Mouse (Mus musculus) megakaryocyte, embryonic 14.5 days (primary cell): ENCODE results near the gene Ptf1a. TPM values are rescaled to one million over a fixed set of nuclear protein-coding genes. Genes with fewer than 3 reads are reported as not detected.

Experiments
- H3K27me3 ChIP-seq: replicated peaks from 2 replicates; pipeline ENCODE3; 2012; ENCODE audit warnings: inconsistent platforms
- H3K36me3 ChIP-seq: replicated peaks from 2 replicates; pipeline ENCODE3; 2012; ENCODE audit warnings: low read length, inconsistent platforms, mixed read lengths
- H3K4me1 ChIP-seq: 2 replicates; pipeline ENCODE4 v1.6.1; 2012; ENCODE audit warnings: inconsistent platforms
- H3K4me3 ChIP-seq: replicated peaks from 2 replicates; pipeline ENCODE3; 2012; ENCODE audit warnings: moderate library complexity, mild to moderate bottlenecking, inconsistent platforms
- H3K9me3 ChIP-seq: 2 replicates; pipeline ENCODE4 v1.6.1; 2012; ENCODE audit warnings: inconsistent platforms
- FLI1 ChIP-seq: IDR thresholded peaks from 2 replicates; pipeline ENCODE4 v1.6.1; 2012; ENCODE audit warnings: low read length, inconsistent platforms, mixed read lengths
- GATA1 ChIP-seq: IDR thresholded peaks from 3 replicates; pipeline ENCODE4 v1.6.1; 2012; ENCODE audit warnings: mixed read lengths, low read length, inconsistent platforms, borderline replicate concordance
- polyA plus RNA-seq: library from polyadenylated mRNA; stranded (reverse); fragments of >175 nt; gene quantifications from 2 replicates; pipeline ENCODE4 v1.2.3, GENCODE M21; 2012; ENCODE audit warnings: low replicate concordance; ENCODE audit not compliant: insufficient read depth

The Ptf1a gene
- not detected in 2 replicates for polyA plus RNA-seq

- peaks cover 18% of the 10 kb centered on the region for H3K4me1 ChIP-seq
- H3K27me3 ChIP-seq = peaks cover 85% of the 10 kb centered on the region
- TF ChIP-seq FLI1 (no peak), GATA1 (no peak)
- no peak within 1 kb of the TSS for H3K4me3 ChIP-seq
- no peaks in the 10 kb centered on the region for H3K36me3 ChIP-seq
- no peaks in the 10 kb centered on the region; the same call in 1 of the 2 replicates for H3K9me3 ChIP-seq
Measured at GRCm38 (mm10) chr2:19444931-19445831, at the start of gene Ptf1a. Gene Ptf1a (plus strand): TSS chr2:19445663.

- Histone ChIP-seq H3K9me3 (peaks cover 3% of the 10 kb centered on the region; the same call in 1 of the 2 replicates), H3K27me3 (peaks cover 2% of the 10 kb centered on the region), H3K4me1 (no peaks in the 10 kb centered on the region), H3K4me3 (no peak overlapping the region), H3K36me3 (no peaks in the 10 kb centered on the region)
- TF ChIP-seq FLI1 = no peak
- no peak for TF ChIP-seq GATA1
Measured at GRCm38 (mm10) chr2:19405409-19405808, 40.1 kb upstream of the Ptf1a start.

GRCm38 (mm10) chr2:19406531-19406930 is 38.9 kb upstream of the Ptf1a start:
- TF ChIP-seq FLI1 = no peak
- TF ChIP-seq GATA1 = no peak
- no peaks in the 10 kb centered on the region for H3K36me3 ChIP-seq
- H3K27me3 ChIP-seq = peaks cover 2% of the 10 kb centered on the region
- H3K4me1 ChIP-seq = no peaks in the 10 kb centered on the region
- H3K4me3 ChIP-seq = no peak overlapping the region
- peaks cover 5% of the 10 kb centered on the region; the same call in 1 of the 2 replicates for H3K9me3 ChIP-seq

GRCm38 (mm10) chr2:19414222-19414965 is 31.1 kb upstream of the Ptf1a start:
- Histone ChIP-seq H3K4me1 (peaks cover 9% of the 10 kb centered on the region), H3K4me3 (peak overlapping the region; percentile 88), H3K9me3 (peaks cover 7% of the 10 kb centered on the region; the same call in 1 of the 2 replicates), H3K27me3 (peaks cover 15% of the 10 kb centered on the region), H3K36me3 (no peaks in the 10 kb centered on the region)
- TF ChIP-seq FLI1 = no peak
- TF ChIP-seq GATA1 = no peak

- H3K9me3 ChIP-seq = peaks cover 5% of the 10 kb centered on the region; the same call in 1 of the 2 replicates
- H3K27me3 ChIP-seq = peaks cover 19% of the 10 kb centered on the region
- TF ChIP-seq FLI1 = no peak
- no peak for TF ChIP-seq GATA1
- peak overlapping the region; percentile 88 for H3K4me3 ChIP-seq
- H3K36me3 ChIP-seq = no peaks in the 10 kb centered on the region
- H3K4me1 ChIP-seq = peaks cover 9% of the 10 kb centered on the region
Measured at GRCm38 (mm10) chr2:19415063-19415521, 30.4 kb upstream of the Ptf1a start.

GRCm38 (mm10) chr2:19416066-19416465 is 29.4 kb upstream of the Ptf1a start:
- Histone ChIP-seq H3K9me3 (0 out of 2 replicates have a peak, but pooled peaks cover 3% of the 10 kb centered on the region), H3K36me3 (no peaks in the 10 kb centered on the region), H3K27me3 (peaks cover 19% of the 10 kb centered on the region), H3K4me1 (peaks cover 9% of the 10 kb centered on the region), H3K4me3 (no peak overlapping the region)
- TF ChIP-seq GATA1 = no peak

GRCm38 (mm10) chr2:19419686-19420345 is 25.6 kb upstream of the Ptf1a start:
- Histone ChIP-seq H3K9me3 (no peaks in the 10 kb centered on the region), H3K36me3 (no peaks in the 10 kb centered on the region)
- TF ChIP-seq GATA1 (no peak), FLI1 (no peak)

GRCm38 (mm10) chr2:19422226-19422625 is 23.2 kb upstream of the Ptf1a start:
- TF ChIP-seq GATA1 = no peak
- TF ChIP-seq FLI1 = no peak
- no peaks in the 10 kb centered on the region for H3K4me1 ChIP-seq
- H3K4me3 ChIP-seq = no peak overlapping the region
- H3K27me3 ChIP-seq = peaks cover 26% of the 10 kb centered on the region
- H3K9me3 ChIP-seq = no peaks in the 10 kb centered on the region
- H3K36me3 ChIP-seq = no peaks in the 10 kb centered on the region

More at GRCm38 (mm10) chr2:19419686-19420345, 25.6 kb upstream of the Ptf1a start:
- Histone ChIP-seq H3K4me3 (no peak overlapping the region), H3K4me1 (0 out of 2 replicates have a peak, but pooled peaks cover under 1% of the 10 kb centered on the region), H3K27me3 (peaks cover 21% of the 10 kb centered on the region)

GRCm38 (mm10) chr2:19423086-19423485 is 22.4 kb upstream of the Ptf1a start:
- TF ChIP-seq GATA1 = no peak
- TF ChIP-seq FLI1 = no peak
- Histone ChIP-seq H3K4me1 (no peaks in the 10 kb centered on the region), H3K36me3 (no peaks in the 10 kb centered on the region), H3K9me3 (no peaks in the 10 kb centered on the region), H3K4me3 (no peak overlapping the region), H3K27me3 (peaks cover 30% of the 10 kb centered on the region)
